Mouse (Mus musculus) kidney, embryonic 14.5 days (tissue): ENCODE measurements at regions not wholly inside any gene's neighbourhood (a gene's known extent, or its start where the extent isn't known, plus 50 kb on each side); places are given as distances from the start of the nearest gene placed in this dataset.

Source experiments
- ATAC-seq: fragments of 200-750 bp; cut with Nextera tagmentation; 2 replicates; pipeline ENCODE4 v1.8.0; 2017; ENCODE audit warnings: moderate number of reproducible peaks, mild to moderate bottlenecking, moderate TSS enrichment, moderate library complexity; ENCODE audit not compliant: low FRiP score, low TSS enrichment
- H3K27ac ChIP-seq: fragments of 300-500 bp; sonication (generic); 2 replicates; pipeline ENCODE4 v1.5.1; 2014; ENCODE audit warnings: low read depth, mild to moderate bottlenecking, low read length, moderate library complexity, mixed read lengths
- H3K27me3 ChIP-seq: fragments of 300-500 bp; sonication (generic); 2 replicates; pipeline ENCODE4 v1.6.1; 2014; ENCODE audit warnings: mild to moderate bottlenecking, low read length; ENCODE audit not compliant: control insufficient read depth, insufficient read depth
- H3K36me3 ChIP-seq: fragments of 300-500 bp; sonication (generic); 2 replicates; pipeline ENCODE4 v1.6.1; 2014; ENCODE audit warnings: low read length, mixed read lengths; ENCODE audit not compliant: control insufficient read depth, insufficient read depth
- H3K4me1 ChIP-seq: fragments of 300-500 bp; sonication (generic); 2 replicates; pipeline ENCODE4 v1.6.1; 2014; ENCODE audit warnings: low read length, mixed read lengths; ENCODE audit not compliant: control insufficient read depth, insufficient read depth
- H3K4me2 ChIP-seq: fragments of 300-500 bp; sonication (generic); replicated peaks from 2 replicates; pipeline ENCODE4 v1.6.1; 2014; ENCODE audit warnings: low read depth, mild to moderate bottlenecking, low read length
- H3K4me3 ChIP-seq: fragments of 300-500 bp; sonication (generic); 2 replicates; pipeline ENCODE4 v1.5.1; 2014; ENCODE audit warnings: mild to moderate bottlenecking, low read length
- H3K9ac ChIP-seq: fragments of 300-500 bp; sonication (generic); 2 replicates; pipeline ENCODE4 v1.6.1; 2014; ENCODE audit warnings: low read depth, mild to moderate bottlenecking, low read length, moderate library complexity
- H3K9me3 ChIP-seq: fragments of 300-500 bp; sonication (generic); 2 replicates; pipeline ENCODE4 v1.6.1; 2016; ENCODE audit warnings: low read length; ENCODE audit not compliant: control insufficient read depth
- WGBS: fragments of 180-500 bp; shearing (Covaris S2); extraction: QIAGEN DNeasy Blood & Tissue Kit; methylation state at CpG from one replicate; pipeline ENCODE4 v1.1.7; 2014; 5-methylcytosine and 5-hydroxymethylcytosine counted together

GRCm38 (mm10) chr3:134763264-134763936 is 65.4 kb upstream of the Tacr3 start:
- Histone ChIP-seq H3K36me3 (no peaks in the 10 kb centered on the region), H3K27ac (no peak overlapping the region), H3K9ac (no peak overlapping the region), H3K9me3 (no peaks in the 10 kb centered on the region), H3K4me3 (no peak overlapping the region), H3K27me3 (no peaks in the 10 kb centered on the region), H3K4me2 (no peak overlapping the region), H3K4me1 (no peaks in the 10 kb centered on the region)
- ATAC-seq, result no peak
- WGBS, result 63% methylated on average over 4 of the region's 4 CpGs
